Mouse (Mus musculus): ENCODE measurements around the gene Spire2. TPM values are rescaled to one million over a fixed set of nuclear protein-coding genes. Genes with fewer than 3 reads are reported as not detected.

The Spire2 gene
- polyA plus RNA-seq, 1 experiment from 2014 or later = 0.93 TPM

GRCm38 (mm10) chr8:123337475-123337874, 5.0 kb downstream of the Spire2 start:
- WGBS = 81% methylated on average over 3 of the region's 3 CpGs
- peaks cover 12% of the 10 kb centered on the region for H3K4me1 ChIP-seq
- H3K9me3 ChIP-seq = no peaks in the 10 kb centered on the region
- H3K4me2 ChIP-seq = no peak overlapping the region
- no peaks in the 10 kb centered on the region for H3K36me3 ChIP-seq
- H3K27me3 ChIP-seq = peaks cover 24% of the 10 kb centered on the region
- no peak overlapping the region for H3K9ac ChIP-seq
- ATAC-seq (ENCODE audit: insufficient number of reproducible peaks, low FRiP score, low TSS enrichment, low read depth) = no peak
- no peak overlapping the region for H3K4me3 ChIP-seq
- H3K27ac ChIP-seq = no peak overlapping the region

DNA sequence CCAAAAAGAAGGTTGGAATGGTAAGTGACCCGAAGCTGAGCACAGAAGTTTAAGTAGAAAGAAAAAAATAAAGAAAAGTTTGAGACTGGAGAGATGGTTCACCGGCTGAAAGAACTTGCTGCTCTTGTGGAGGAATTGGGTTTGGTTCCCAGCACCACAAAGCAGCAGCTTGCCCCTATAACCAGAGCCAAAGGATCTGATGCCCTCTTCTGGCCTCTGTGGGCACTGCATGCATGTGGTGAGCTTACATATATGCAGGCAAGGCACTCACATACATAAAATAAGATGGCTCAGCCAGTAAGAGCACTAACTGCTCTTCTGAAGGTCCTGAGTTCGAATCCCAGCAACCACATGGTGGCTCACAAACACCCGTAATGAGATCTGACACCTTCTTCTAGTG, 7.6 kb downstream of the Spire2 start:
- 88% methylated on average over 4 of the region's 4 CpGs for WGBS
- H3K27me3 ChIP-seq = no peaks in the 10 kb centered on the region
- no peak for ATAC-seq (ENCODE audit: insufficient number of reproducible peaks, low FRiP score, low TSS enrichment, low read depth)
- no peak overlapping the region for H3K4me2 ChIP-seq
- no peaks in the 10 kb centered on the region for H3K9me3 ChIP-seq
- no peak overlapping the region for H3K9ac ChIP-seq
- no peaks in the 10 kb centered on the region for H3K36me3 ChIP-seq
- H3K4me1 ChIP-seq = peaks cover 3% of the 10 kb centered on the region; the same call in 1 of the 2 replicates
- H3K4me3 ChIP-seq = no peak overlapping the region
- no peak overlapping the region for H3K27ac ChIP-seq

DNA sequence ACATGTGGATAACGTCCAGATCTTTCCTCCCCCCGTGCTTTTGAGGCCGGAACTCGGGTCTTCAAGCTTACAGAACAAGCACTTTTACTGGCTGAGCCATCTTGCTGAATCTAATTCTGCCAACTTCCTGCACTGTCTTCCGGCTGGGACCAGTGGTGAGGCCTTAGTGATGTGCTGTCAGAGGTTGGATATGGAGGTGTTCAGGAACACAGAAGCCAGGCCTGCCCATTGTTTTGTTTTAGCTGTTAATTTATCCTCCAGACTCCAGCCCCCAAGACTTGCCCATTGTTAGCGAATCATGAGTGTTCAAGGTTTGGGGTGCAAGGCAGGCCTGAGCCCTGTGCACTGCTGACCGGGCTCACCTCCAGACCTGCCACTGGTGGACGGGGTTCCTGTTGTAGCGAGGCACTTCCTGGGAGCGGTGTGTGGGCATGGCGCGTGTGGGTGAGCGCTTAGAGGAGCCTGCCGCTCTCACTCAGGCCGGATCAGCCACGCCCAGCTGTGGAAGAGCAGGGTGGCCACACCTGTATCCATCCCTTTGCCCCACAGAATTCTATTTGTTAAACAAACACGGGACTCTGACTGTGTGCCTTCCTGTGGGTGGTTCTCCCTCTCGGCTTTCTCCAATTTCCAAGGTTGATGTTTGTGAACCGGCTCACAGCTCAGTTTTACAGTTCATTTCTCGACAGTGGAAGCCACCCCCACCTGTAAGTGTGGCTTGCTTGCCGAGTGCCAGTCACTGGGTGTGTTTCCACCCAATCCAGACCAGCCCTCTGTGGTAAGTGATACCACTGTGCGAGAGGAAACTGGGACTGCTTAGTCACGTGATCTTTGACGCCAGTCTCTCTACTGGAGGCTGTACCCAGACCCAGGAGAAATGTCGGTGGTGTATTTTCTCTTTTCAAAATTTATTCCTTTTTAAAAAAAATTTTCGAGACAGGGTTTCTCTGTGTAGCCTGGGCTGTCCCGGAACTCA, 8.8 kb downstream of the Spire2 start:
- Histone ChIP-seq H3K4me3 (no peak overlapping the region), H3K4me2 (no peak overlapping the region), H3K27ac (no peak overlapping the region), H3K9ac (no peak overlapping the region), H3K27me3 (no peaks in the 10 kb centered on the region), H3K9me3 (no peaks in the 10 kb centered on the region), H3K4me1 (peaks cover 3% of the 10 kb centered on the region; the same call in 1 of the 2 replicates), H3K36me3 (no peaks in the 10 kb centered on the region)
- WGBS = 79% methylated on average over 27 of the region's 27 CpGs
- ATAC-seq (ENCODE audit: insufficient number of reproducible peaks, low FRiP score, low TSS enrichment, low read depth) = no peak

GRCm38 (mm10) chr8:123342253-123342652, 9.7 kb downstream of the Spire2 start:
- no peak for ATAC-seq (ENCODE audit: insufficient number of reproducible peaks, low FRiP score, low TSS enrichment, low read depth)
- H3K36me3 ChIP-seq = no peaks in the 10 kb centered on the region
- no peaks in the 10 kb centered on the region for H3K9me3 ChIP-seq
- H3K27ac ChIP-seq = no peak overlapping the region
- peaks cover 3% of the 10 kb centered on the region; the same call in 1 of the 2 replicates for H3K4me1 ChIP-seq
- no peak overlapping the region for H3K4me2 ChIP-seq
- WGBS = 77% methylated on average over 8 of the region's 8 CpGs
- H3K4me3 ChIP-seq = no peak overlapping the region
- H3K27me3 ChIP-seq = no peaks in the 10 kb centered on the region
- H3K9ac ChIP-seq = no peak overlapping the region

- 65% methylated on average over 7 of the region's 7 CpGs for WGBS
- H3K36me3 ChIP-seq = no peaks in the 10 kb centered on the region
- no peak overlapping the region for H3K4me2 ChIP-seq
- no peaks in the 10 kb centered on the region for H3K9me3 ChIP-seq
- no peak overlapping the region for H3K27ac ChIP-seq
- ATAC-seq (ENCODE audit: insufficient number of reproducible peaks, low FRiP score, low TSS enrichment, low read depth) = no peak
- H3K4me1 ChIP-seq = peaks cover 3% of the 10 kb centered on the region
- no peaks in the 10 kb centered on the region for H3K27me3 ChIP-seq
- no peak overlapping the region for H3K9ac ChIP-seq
- no peak overlapping the region for H3K4me3 ChIP-seq
Observed at GRCm38 (mm10) chr8:123342911-123343310, 10.4 kb downstream of the Spire2 start.

- Histone ChIP-seq H3K27ac (no peak overlapping the region), H3K9me3 (no peaks in the 10 kb centered on the region), H3K36me3 (no peaks in the 10 kb centered on the region), H3K27me3 (no peaks in the 10 kb centered on the region), H3K9ac (no peak overlapping the region), H3K4me3 (no peak overlapping the region), H3K4me2 (no peak overlapping the region), H3K4me1 (peaks cover 8% of the 10 kb centered on the region)
- WGBS = 78% methylated on average over 12 of the region's 12 CpGs
- ATAC-seq (ENCODE audit: insufficient number of reproducible peaks, low FRiP score, low TSS enrichment, low read depth) = no peak
Observed at GRCm38 (mm10) chr8:123343422-123343821, 10.9 kb downstream of the Spire2 start.

GRCm38 (mm10) chr8:123345135-123345534, 12.6 kb downstream of the Spire2 start:
- Histone ChIP-seq H3K27me3 (no peaks in the 10 kb centered on the region), H3K9me3 (no peaks in the 10 kb centered on the region), H3K27ac (no peak overlapping the region), H3K36me3 (no peaks in the 10 kb centered on the region), H3K4me2 (no peak overlapping the region), H3K4me1 (peaks cover 15% of the 10 kb centered on the region), H3K9ac (no peak overlapping the region), H3K4me3 (no peak overlapping the region)
- 74% methylated on average over 8 of the region's 8 CpGs for WGBS
- no peak for ATAC-seq (ENCODE audit: insufficient number of reproducible peaks, low FRiP score, low TSS enrichment, low read depth)

DNA sequence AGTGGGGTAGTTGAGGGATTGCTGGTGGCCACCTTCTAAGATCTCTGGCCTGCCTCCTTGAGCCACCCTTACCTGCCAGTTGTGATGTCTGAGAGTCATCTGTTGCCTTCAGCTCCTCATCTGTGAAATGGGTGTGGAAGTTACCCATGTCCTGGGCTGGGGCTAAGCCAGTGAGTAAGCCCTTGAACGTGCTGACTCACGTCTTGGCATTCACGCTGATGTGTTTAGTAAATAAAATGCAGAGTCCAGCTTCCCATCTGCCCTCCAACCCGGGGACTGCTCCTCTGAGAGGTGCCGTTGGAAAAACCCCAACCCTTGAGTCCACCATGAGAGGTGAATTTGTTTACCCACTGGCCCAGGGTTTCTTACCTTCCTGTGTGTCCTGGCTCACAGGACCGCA, 13.3 kb downstream of the Spire2 start:
- WGBS = 81% methylated on average over 6 of the region's 6 CpGs
- no peak for ATAC-seq (ENCODE audit: insufficient number of reproducible peaks, low FRiP score, low TSS enrichment, low read depth)
- Histone ChIP-seq H3K4me3 (no peak overlapping the region), H3K4me2 (no peak overlapping the region), H3K36me3 (no peaks in the 10 kb centered on the region), H3K4me1 (peaks cover 15% of the 10 kb centered on the region), H3K9ac (no peak overlapping the region), H3K27me3 (no peaks in the 10 kb centered on the region), H3K9me3 (no peaks in the 10 kb centered on the region), H3K27ac (no peak overlapping the region)

- no peak overlapping the region for H3K27ac ChIP-seq
- no peak overlapping the region for H3K4me2 ChIP-seq
Observed at GRCm38 (mm10) chr8:123347293-123347692, 14.8 kb downstream of the Spire2 start.

DNA sequence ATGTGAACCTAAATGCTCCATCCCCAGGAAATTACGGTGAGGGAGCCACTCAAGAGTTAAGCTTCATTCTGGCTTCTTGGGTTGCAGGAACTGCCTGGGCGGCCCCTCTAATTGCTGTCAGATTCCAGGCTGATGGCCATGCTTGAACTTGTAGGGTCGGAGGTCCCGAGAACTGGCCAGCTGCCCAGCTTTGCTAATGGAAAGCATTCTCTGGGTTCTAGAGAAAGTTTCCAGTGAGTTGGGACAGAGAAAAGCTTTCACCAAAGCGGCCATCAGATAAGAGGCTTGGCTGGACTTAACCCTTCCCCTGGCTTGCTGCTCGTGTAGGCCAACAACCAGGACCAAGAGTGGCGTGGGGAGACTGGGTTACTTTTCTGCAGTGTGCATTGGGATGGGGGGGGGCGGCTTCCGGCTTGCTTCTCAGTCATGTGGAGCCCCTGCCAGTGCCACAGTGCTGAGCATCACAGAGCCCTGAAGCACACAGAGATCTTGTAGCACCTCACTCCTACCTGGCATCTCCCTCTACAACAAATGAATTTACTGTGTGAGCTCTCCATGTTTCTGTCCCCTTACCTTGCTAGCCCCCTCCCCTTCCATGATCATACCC, 15.8 kb downstream of the Spire2 start:
- H3K4me2 ChIP-seq = no peak overlapping the region
- no peaks in the 10 kb centered on the region for H3K36me3 ChIP-seq
- H3K9me3 ChIP-seq = no peaks in the 10 kb centered on the region
- no peak overlapping the region for H3K9ac ChIP-seq
- H3K4me1 ChIP-seq = peaks cover 15% of the 10 kb centered on the region
- 29% methylated on average over 9 of the region's 9 CpGs for WGBS
- H3K27ac ChIP-seq = no peak overlapping the region; the same call in none of the 2 replicates
- 0 out of 2 replicates have a peak, but pooled peaks cover 5% of the 10 kb centered on the region for H3K27me3 ChIP-seq
- no peak for ATAC-seq (ENCODE audit: insufficient number of reproducible peaks, low FRiP score, low TSS enrichment, low read depth)
- H3K4me3 ChIP-seq = no peak overlapping the region

More at GRCm38 (mm10) chr8:123347293-123347692, 14.8 kb downstream of the Spire2 start:
- WGBS = 64% methylated on average over 2 of the region's 2 CpGs
- Histone ChIP-seq H3K27me3 (no peaks in the 10 kb centered on the region), H3K4me3 (no peak overlapping the region), H3K36me3 (no peaks in the 10 kb centered on the region), H3K9me3 (no peaks in the 10 kb centered on the region), H3K4me1 (peaks cover 15% of the 10 kb centered on the region), H3K9ac (no peak overlapping the region)
- ATAC-seq (ENCODE audit: insufficient number of reproducible peaks, low FRiP score, low TSS enrichment, low read depth) = no peak

- Histone ChIP-seq H3K4me1 (peaks cover 13% of the 10 kb centered on the region), H3K4me3 (no peak overlapping the region), H3K9ac (no peak overlapping the region), H3K9me3 (no peaks in the 10 kb centered on the region), H3K27me3 (0 out of 2 replicates have a peak, but pooled peaks cover 12% of the 10 kb centered on the region), H3K4me2 (no peak overlapping the region), H3K36me3 (no peaks in the 10 kb centered on the region), H3K27ac (no peak overlapping the region)
- 80% methylated on average over 4 of the region's 4 CpGs for WGBS
- ATAC-seq (ENCODE audit: insufficient number of reproducible peaks, low FRiP score, low TSS enrichment, low read depth) = no peak
Observed at GRCm38 (mm10) chr8:123349073-123349472, 16.6 kb downstream of the Spire2 start.

GRCm38 (mm10) chr8:123352118-123352517, 19.6 kb downstream of the Spire2 start:
- Histone ChIP-seq H3K4me3 (no peak overlapping the region), H3K27ac (no peak overlapping the region), H3K9ac (no peak overlapping the region), H3K27me3 (0 out of 2 replicates have a peak, but pooled peaks cover 16% of the 10 kb centered on the region), H3K4me2 (no peak overlapping the region), H3K9me3 (no peaks in the 10 kb centered on the region), H3K36me3 (no peaks in the 10 kb centered on the region), H3K4me1 (peaks cover 13% of the 10 kb centered on the region)
- no peak for ATAC-seq (ENCODE audit: insufficient number of reproducible peaks, low FRiP score, low TSS enrichment, low read depth)
- WGBS = 79% methylated on average over 12 of the region's 12 CpGs
